Mouse (Mus musculus): ENCODE measurements around the gene 4930516K23Rik. TPM values are rescaled to one million over a fixed set of nuclear protein-coding genes. Genes with fewer than 3 reads are reported as not detected.

The 4930516K23Rik gene
- polyA plus RNA-seq, 1 experiment from 2014 or later: not detected

DNA sequence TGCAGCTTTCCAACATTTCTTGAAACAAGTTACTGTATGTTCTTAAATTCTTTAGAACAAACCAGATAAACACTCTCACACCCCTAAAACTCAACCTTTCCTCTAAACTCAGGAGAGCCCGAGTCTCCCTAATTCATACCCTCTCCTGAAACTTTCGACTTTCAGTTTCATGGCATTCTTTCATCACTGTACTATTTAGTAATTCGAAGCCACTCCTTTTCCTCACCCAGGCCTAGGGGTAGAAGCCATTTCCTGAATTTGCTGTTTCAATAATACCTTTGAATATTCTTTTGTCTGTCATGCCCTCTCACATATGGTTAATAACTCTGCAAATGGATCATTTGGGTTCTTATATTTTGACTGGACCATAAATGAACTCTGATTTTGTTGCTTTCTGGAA lies 34.3 kb downstream of the 4930516K23Rik start:
- no peak overlapping the region for H3K4me2 ChIP-seq (ENCODE audit: low read length)
- no peaks in the 10 kb centered on the region for H3K4me1 ChIP-seq (ENCODE audit: control insufficient read depth, insufficient read depth, low read length)
- ATAC-seq: no peak
- no peaks in the 10 kb centered on the region for H3K27me3 ChIP-seq (ENCODE audit: control insufficient read depth, insufficient read depth, low read depth, low read length)
- H3K27ac ChIP-seq (ENCODE audit: low read length): no peak overlapping the region
- no peak overlapping the region for H3K9ac ChIP-seq (ENCODE audit: low read depth, low read length)
- H3K36me3 ChIP-seq (ENCODE audit: control insufficient read depth, insufficient read depth, low read length): no peaks in the 10 kb centered on the region
- WGBS: 87% methylated on average over 3 of the region's 3 CpGs
- H3K4me3 ChIP-seq (ENCODE audit: low read depth, low read length): no peak overlapping the region
- no peaks in the 10 kb centered on the region for H3K9me3 ChIP-seq (replicated peaks; ENCODE audit: control insufficient read depth, low read length, poor library complexity, severe bottlenecking)

DNA sequence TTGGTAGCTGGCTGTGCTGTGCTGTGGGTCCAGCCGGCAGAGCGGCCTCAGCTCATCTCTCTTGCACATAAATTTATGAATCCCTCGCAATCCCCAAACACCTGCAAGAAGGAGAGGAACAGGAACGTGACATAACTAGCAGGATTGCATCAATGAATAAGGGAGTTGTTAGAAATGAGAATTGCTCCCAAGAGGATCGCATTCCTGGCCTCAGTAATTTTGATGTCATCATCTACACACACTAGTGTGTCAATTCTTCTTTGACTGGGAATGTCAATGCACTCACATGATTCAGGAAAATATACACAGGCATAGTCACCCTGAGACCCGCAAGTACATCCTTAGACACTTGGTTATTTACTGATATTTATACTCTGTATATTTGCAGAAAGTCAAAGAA lies 35.8 kb downstream of the 4930516K23Rik start, which contains the start of gene Olfr640:
Olfr640 (minus strand) TSS at position 101 of the 400 bp plus-strand sequence.
- no peaks in the 10 kb centered on the region for H3K36me3 ChIP-seq (ENCODE audit: control insufficient read depth, insufficient read depth, low read length)
- no peaks in the 10 kb centered on the region for H3K27me3 ChIP-seq (ENCODE audit: control insufficient read depth, insufficient read depth, low read depth, low read length)
- no peaks in the 10 kb centered on the region for H3K9me3 ChIP-seq (replicated peaks; ENCODE audit: control insufficient read depth, low read length, poor library complexity, severe bottlenecking)
- WGBS: 88% methylated on average over 6 of the region's 6 CpGs
- no peak for ATAC-seq
- no peaks in the 10 kb centered on the region for H3K4me1 ChIP-seq (ENCODE audit: control insufficient read depth, insufficient read depth, low read length)
- H3K27ac ChIP-seq (ENCODE audit: low read length): no peak within 1 kb of the TSS
- no peak within 1 kb of the TSS for H3K9ac ChIP-seq (ENCODE audit: low read depth, low read length)
- no peak within 1 kb of the TSS for H3K4me2 ChIP-seq (ENCODE audit: low read length)
- no peak within 1 kb of the TSS for H3K4me3 ChIP-seq (ENCODE audit: low read depth, low read length)

DNA sequence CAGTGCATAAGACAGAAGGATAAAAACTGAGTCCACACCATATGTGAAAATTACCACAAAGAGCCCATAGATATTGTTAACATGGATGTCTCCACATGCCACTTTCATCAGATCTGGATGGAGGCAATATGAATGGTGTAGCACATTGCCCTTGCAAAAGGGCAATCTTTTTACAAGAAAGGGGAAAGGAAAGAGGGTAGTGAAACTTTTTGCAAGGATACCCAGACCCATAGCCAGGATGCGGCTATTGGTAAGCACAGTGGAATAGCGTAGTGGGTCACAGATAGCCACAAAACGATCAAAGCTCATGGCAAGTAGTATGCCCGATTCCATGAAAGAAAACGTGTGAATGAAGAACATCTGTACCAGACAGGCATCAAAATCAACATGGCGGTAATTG lies 39.6 kb downstream of the 4930516K23Rik start:
- ATAC-seq: no peak
- WGBS: 87% methylated on average over 6 of the region's 6 CpGs
- Histone ChIP-seq H3K9me3 (replicated peaks; ENCODE audit: control insufficient read depth, low read length, poor library complexity, severe bottlenecking) (no peaks in the 10 kb centered on the region), H3K4me3 (ENCODE audit: low read depth, low read length) (no peak overlapping the region), H3K9ac (ENCODE audit: low read depth, low read length) (no peak overlapping the region), H3K4me2 (ENCODE audit: low read length) (no peak overlapping the region), H3K4me1 (ENCODE audit: control insufficient read depth, insufficient read depth, low read length) (no peaks in the 10 kb centered on the region), H3K27me3 (ENCODE audit: control insufficient read depth, insufficient read depth, low read depth, low read length) (no peaks in the 10 kb centered on the region), H3K27ac (ENCODE audit: low read length) (no peak overlapping the region), H3K36me3 (ENCODE audit: control insufficient read depth, insufficient read depth, low read length) (no peaks in the 10 kb centered on the region)

DNA sequence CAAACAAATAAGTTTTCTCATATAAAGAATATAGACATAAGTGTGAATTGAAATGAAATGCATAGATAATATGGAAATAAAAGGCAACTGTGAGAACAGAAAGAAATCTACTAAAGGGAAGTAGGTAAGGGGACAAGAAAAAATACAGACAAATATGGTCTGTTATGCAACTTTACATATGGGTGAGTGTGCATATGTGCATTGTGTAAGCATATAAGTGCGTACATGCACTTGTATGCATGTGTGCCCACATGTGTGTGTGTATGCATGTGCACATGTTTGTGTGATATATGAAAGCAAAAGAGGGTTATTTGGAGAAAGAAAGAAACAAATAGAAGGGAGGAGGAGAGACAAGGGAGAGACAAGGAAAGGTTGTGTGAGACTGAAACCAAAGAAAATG lies 42.3 kb downstream of the 4930516K23Rik start:
- Histone ChIP-seq H3K9ac (ENCODE audit: low read depth, low read length) (no peak overlapping the region), H3K4me2 (ENCODE audit: low read length) (no peak overlapping the region), H3K36me3 (ENCODE audit: control insufficient read depth, insufficient read depth, low read length) (no peaks in the 10 kb centered on the region), H3K4me3 (ENCODE audit: low read depth, low read length) (no peak overlapping the region), H3K27me3 (ENCODE audit: control insufficient read depth, insufficient read depth, low read depth, low read length) (no peaks in the 10 kb centered on the region), H3K4me1 (ENCODE audit: control insufficient read depth, insufficient read depth, low read length) (no peaks in the 10 kb centered on the region), H3K27ac (ENCODE audit: low read length) (no peak overlapping the region), H3K9me3 (replicated peaks; ENCODE audit: control insufficient read depth, low read length, poor library complexity, severe bottlenecking) (no peaks in the 10 kb centered on the region)
- WGBS: 88% methylated on average over 1 of the region's 1 CpGs
- ATAC-seq: no peak

DNA sequence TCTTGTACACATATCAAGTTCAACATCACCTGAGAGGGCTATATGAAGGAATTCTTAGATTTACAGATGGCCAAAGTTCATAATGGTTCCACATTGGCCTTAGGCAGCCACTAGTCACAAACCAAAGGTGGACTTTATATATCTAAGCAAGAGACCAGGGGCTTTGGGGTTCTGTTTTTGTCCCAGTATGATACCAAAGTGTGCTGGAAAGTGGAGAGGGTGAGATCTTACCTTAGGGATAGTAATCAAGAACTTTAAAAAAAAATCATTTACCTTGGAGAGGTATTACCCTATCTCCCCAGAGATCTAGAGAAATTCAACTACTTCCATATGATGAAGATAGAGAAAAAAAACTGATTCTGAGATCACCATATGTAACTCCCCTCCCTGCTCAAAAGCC lies 44.0 kb downstream of the 4930516K23Rik start, which contains the start of gene Olfr639:
Olfr639 (minus strand) TSS at position 101 of the 400 bp plus-strand sequence.
- no peaks in the 10 kb centered on the region for H3K27me3 ChIP-seq (ENCODE audit: control insufficient read depth, insufficient read depth, low read depth, low read length)
- no peaks in the 10 kb centered on the region for H3K9me3 ChIP-seq (replicated peaks; ENCODE audit: control insufficient read depth, low read length, poor library complexity, severe bottlenecking)
- H3K36me3 ChIP-seq (ENCODE audit: control insufficient read depth, insufficient read depth, low read length): no peaks in the 10 kb centered on the region
- H3K27ac ChIP-seq (ENCODE audit: low read length): no peak within 1 kb of the TSS
- ATAC-seq: no peak
- H3K4me2 ChIP-seq (ENCODE audit: low read length): no peak within 1 kb of the TSS
- H3K4me1 ChIP-seq (ENCODE audit: control insufficient read depth, insufficient read depth, low read length): no peaks in the 10 kb centered on the region
- H3K4me3 ChIP-seq (ENCODE audit: low read depth, low read length): no peak within 1 kb of the TSS
- no peak within 1 kb of the TSS for H3K9ac ChIP-seq (ENCODE audit: low read depth, low read length)

Other genes with a start within 250 kb of the 4930516K23Rik start
- 1,229 and 1,369 TPM in 2 replicates for gene Hbb-bt, start 247.4 kb downstream of the 4930516K23Rik start, polyA plus RNA-seq (2015; fragmentation: Nextera tagmentation; extraction: Ambion mirVana)
- gene Hbb-bs, start 233.3 kb downstream of the 4930516K23Rik start, polyA plus RNA-seq (2015; fragmentation: Nextera tagmentation; extraction: Ambion mirVana): 4,227 and 4,621 TPM in 2 replicates
- not detected in 2 replicates for gene Hbb-bh2, start 220.9 kb downstream of the 4930516K23Rik start, polyA plus RNA-seq (2015; fragmentation: Nextera tagmentation; extraction: Ambion mirVana)
- not detected in 2 replicates for gene Hbb-bh1, start 218.3 kb downstream of the 4930516K23Rik start, polyA plus RNA-seq (2015; fragmentation: Nextera tagmentation; extraction: Ambion mirVana)
- gene Hbb-y, start 208.2 kb downstream of the 4930516K23Rik start, polyA plus RNA-seq (2015; fragmentation: Nextera tagmentation; extraction: Ambion mirVana): 6.2 and 23.2 TPM in 2 replicates
- gene Olfr66, start 175.2 kb downstream of the 4930516K23Rik start, polyA plus RNA-seq (2015; fragmentation: Nextera tagmentation; extraction: Ambion mirVana): not detected in 2 replicates
- not detected in 2 replicates for gene Olfr64, start 167.0 kb downstream of the 4930516K23Rik start, polyA plus RNA-seq (2015; fragmentation: Nextera tagmentation; extraction: Ambion mirVana)
- gene Olfr65, start 158.0 kb downstream of the 4930516K23Rik start, polyA plus RNA-seq (2015; fragmentation: Nextera tagmentation; extraction: Ambion mirVana): not detected in 2 replicates
- not detected in 2 replicates for gene Olfr631, start 132.6 kb downstream of the 4930516K23Rik start, polyA plus RNA-seq (2015; fragmentation: Nextera tagmentation; extraction: Ambion mirVana)
- gene Olfr632, start 127.1 kb downstream of the 4930516K23Rik start, polyA plus RNA-seq (2015; fragmentation: Nextera tagmentation; extraction: Ambion mirVana): not detected in 2 replicates
- not detected in 2 replicates for gene Olfr633, start 117.0 kb downstream of the 4930516K23Rik start, polyA plus RNA-seq (2015; fragmentation: Nextera tagmentation; extraction: Ambion mirVana)
- gene Olfr635, start 90.3 kb downstream of the 4930516K23Rik start, polyA plus RNA-seq (2015; fragmentation: Nextera tagmentation; extraction: Ambion mirVana): 0.03 TPM in 1 of 2 replicates, not detected in the other
- gene Olfr638, start 62.7 kb downstream of the 4930516K23Rik start, polyA plus RNA-seq (2015; fragmentation: Nextera tagmentation; extraction: Ambion mirVana): not detected in 2 replicates
- gene Olfr639, start 44.1 kb downstream of the 4930516K23Rik start, polyA plus RNA-seq (2015; fragmentation: Nextera tagmentation; extraction: Ambion mirVana): 0.04 TPM in 1 of 2 replicates, not detected in the other
- gene Olfr640, start 35.9 kb downstream of the 4930516K23Rik start, polyA plus RNA-seq (2015; fragmentation: Nextera tagmentation; extraction: Ambion mirVana): not detected in 2 replicates
- gene Olfr641, start 26.0 kb downstream of the 4930516K23Rik start, polyA plus RNA-seq (2015; fragmentation: Nextera tagmentation; extraction: Ambion mirVana): not detected in 2 replicates
- not detected in 2 replicates for gene Olfr642, start 8.8 kb downstream of the 4930516K23Rik start, polyA plus RNA-seq (2015; fragmentation: Nextera tagmentation; extraction: Ambion mirVana)
- not detected in 2 replicates for gene Olfr644, start 10.4 kb upstream of the 4930516K23Rik start, polyA plus RNA-seq (2015; fragmentation: Nextera tagmentation; extraction: Ambion mirVana)
- gene Olfr645, start 24.0 kb upstream of the 4930516K23Rik start, polyA plus RNA-seq (2015; fragmentation: Nextera tagmentation; extraction: Ambion mirVana): not detected in 2 replicates
- gene Olfr646, start 43.4 kb upstream of the 4930516K23Rik start, polyA plus RNA-seq (2015; fragmentation: Nextera tagmentation; extraction: Ambion mirVana): not detected in 2 replicates
- gene Ubqln5, start 68.4 kb upstream of the 4930516K23Rik start, polyA plus RNA-seq (2015; fragmentation: Nextera tagmentation; extraction: Ambion mirVana): not detected in 2 replicates
- gene Olfr643, start 76.0 kb upstream of the 4930516K23Rik start, polyA plus RNA-seq (2015; fragmentation: Nextera tagmentation; extraction: Ambion mirVana): not detected in 2 replicates
- not detected in 2 replicates for gene Ubqln3, start 81.8 kb upstream of the 4930516K23Rik start, polyA plus RNA-seq (2015; fragmentation: Nextera tagmentation; extraction: Ambion mirVana)
- not detected in 2 replicates for gene Ubqlnl, start 89.1 kb upstream of the 4930516K23Rik start, polyA plus RNA-seq (2015; fragmentation: Nextera tagmentation; extraction: Ambion mirVana)
- not detected in 2 replicates for gene Olfm5, start 103.4 kb upstream of the 4930516K23Rik start, polyA plus RNA-seq (2015; fragmentation: Nextera tagmentation; extraction: Ambion mirVana)
- 0.66 and 0.67 TPM in 2 replicates for gene Olfr648, start 121.9 kb upstream of the 4930516K23Rik start, polyA plus RNA-seq (2015; fragmentation: Nextera tagmentation; extraction: Ambion mirVana)
- not detected in 2 replicates for gene Olfr649, start 134.5 kb upstream of the 4930516K23Rik start, polyA plus RNA-seq (2015; fragmentation: Nextera tagmentation; extraction: Ambion mirVana)
- gene Trim6, start 157.3 kb upstream of the 4930516K23Rik start, polyA plus RNA-seq (2015; fragmentation: Nextera tagmentation; extraction: Ambion mirVana): 0.35 and 0.46 TPM in 2 replicates
- 0.76 and 0.89 TPM in 2 replicates for gene Trim34a, start 183.0 kb upstream of the 4930516K23Rik start, polyA plus RNA-seq (2015; fragmentation: Nextera tagmentation; extraction: Ambion mirVana)
- 0.12 and 0.21 TPM in 2 replicates for gene Trim5, start 226.6 kb upstream of the 4930516K23Rik start, polyA plus RNA-seq (2015; fragmentation: Nextera tagmentation; extraction: Ambion mirVana)

Data from midbrain, embryonic 16.5 days (tissue).